Mouse (Mus musculus) cerebellum, adult 18-20 months (tissue): ENCODE results near the gene Oas1f.
A peak's percentile ranks its signal among the peaks of the same experiment; 100 is the strongest.
"Not testable (repeated sequence)": the region's sequence is repeated elsewhere in the genome, so short reads cannot be mapped to it uniquely, and the experiment has no call there.

Experiments
- DNase-seq, 2 experiments: peaks; one replicate each; pipeline ENCODE4 v3.0.0; 2021

Oas1f gene

GRCm38 (mm10) chr5:120876839-120877238 is 29.7 kb downstream of the Oas1f start:
- DNase-seq = peak in 1 of 2 experiments; percentile 15

GRCm38 (mm10) chr5:120877407-120877806 is 30.2 kb downstream of the Oas1f start:
- not testable (repeated sequence) for DNase-seq

- not testable (repeated sequence) for DNase-seq
These were observed 31.6 kb downstream of the Oas1f start for GRCm38 (mm10) chr5:120878803-120879202.

- DNase-seq = not testable (repeated sequence)
These were observed 34.5 kb downstream of the Oas1f start for GRCm38 (mm10) chr5:120881681-120882080.

GRCm38 (mm10) chr5:120887413-120887812 is 40.2 kb downstream of the Oas1f start, which contains the start of gene Oas1g:
Gene Oas1g (minus strand): TSS chr5:120887613.
- DNase-seq = not testable (repeated sequence)

GRCm38 (mm10) chr5:120887831-120888230 is 40.7 kb downstream of the Oas1f start:
- DNase-seq = no peak

- DNase-seq = not testable (repeated sequence)
These were observed 41.2 kb downstream of the Oas1f start for GRCm38 (mm10) chr5:120888294-120888815.

GRCm38 (mm10) chr5:120890026-120890425 is 42.9 kb downstream of the Oas1f start:
- no peak for DNase-seq

GRCm38 (mm10) chr5:120890991-120891390 is 43.8 kb downstream of the Oas1f start:
- no peak for DNase-seq

- not testable (repeated sequence) for DNase-seq
These were observed 44.5 kb downstream of the Oas1f start for GRCm38 (mm10) chr5:120891566-120892242.

GRCm38 (mm10) chr5:120892243-120892660 is 45.1 kb downstream of the Oas1f start:
- DNase-seq = no peak

GRCm38 (mm10) chr5:120893866-120894265 is 46.7 kb downstream of the Oas1f start:
- DNase-seq = not testable (repeated sequence)

GRCm38 (mm10) chr5:120894692-120895091 is 47.5 kb downstream of the Oas1f start:
- not testable (repeated sequence) for DNase-seq

- no peak for DNase-seq
These were observed 48.2 kb downstream of the Oas1f start for GRCm38 (mm10) chr5:120895231-120895900.

GRCm38 (mm10) chr5:120898307-120898706 is 51.1 kb downstream of the Oas1f start:
- DNase-seq = no peak

- DNase-seq = no peak
These were observed 51.6 kb downstream of the Oas1f start for GRCm38 (mm10) chr5:120898726-120899125.

- DNase-seq = no peak
These were observed 53.5 kb downstream of the Oas1f start for GRCm38 (mm10) chr5:120900666-120901065.

- no peak for DNase-seq
These were observed 54.9 kb downstream of the Oas1f start for GRCm38 (mm10) chr5:120902056-120902455.

- DNase-seq = not testable (repeated sequence)
These were observed 59.9 kb downstream of the Oas1f start, which contains the start of gene Oas1a for GRCm38 (mm10) chr5:120906791-120907733. Gene Oas1a (minus strand): TSS chr5:120907521.
